Mouse (Mus musculus) E14TG2a.4 (cell line): ENCODE results near the gene Olfr993.

Source experiments
- H3K27me3 ChIP-seq: 2 replicates; pipeline ENCODE4 v1.6.1; 2014; ENCODE audit warnings: low read length, control low read depth; ENCODE audit not compliant: insufficient read depth
- H3K36me3 ChIP-seq: 2 replicates; pipeline ENCODE4 v1.6.1; 2014; ENCODE audit warnings: low read length, control low read depth; ENCODE audit not compliant: insufficient read depth
- H3K4me1 ChIP-seq: replicated peaks from 2 replicates; pipeline ENCODE4 v1.6.1; 2014; ENCODE audit warnings: low read depth, low read length, control low read depth
- H3K4me3 ChIP-seq: replicated peaks from 2 replicates; pipeline ENCODE4 v1.5.1; 2014; ENCODE audit warnings: mild to moderate bottlenecking, low read length
- H3K9me3 ChIP-seq: 2 replicates; pipeline ENCODE4 v1.6.1; 2014; ENCODE audit warnings: low read length, control low read depth
- CTCF ChIP-seq: conservative IDR thresholded peaks from 2 replicates; pipeline ENCODE4 v1.5.1; 2014; ENCODE audit warnings: low read length
- NANOG ChIP-seq: IDR thresholded peaks from 2 replicates; pipeline ENCODE4 v1.6.1; 2014; ENCODE audit warnings: borderline replicate concordance, low read length, mixed read lengths
- POU5F1 ChIP-seq: IDR thresholded peaks from 2 replicates; pipeline ENCODE4 v1.6.1; 2014; ENCODE audit warnings: low read length, borderline replicate concordance

Olfr993 gene

GRCm38 (mm10) chr2:85414777-85415176, at the start of gene Olfr993:
Gene Olfr993 (minus strand): TSS chr2:85414877.
- Histone ChIP-seq H3K9me3 (no peaks in the 10 kb centered on the region), H3K27me3 (no peaks in the 10 kb centered on the region), H3K4me3 (no peak within 1 kb of the TSS), H3K36me3 (no peaks in the 10 kb centered on the region), H3K4me1 (no peaks in the 10 kb centered on the region)
- no peak for TF ChIP-seq POU5F1
- TF ChIP-seq NANOG, result no peak
- TF ChIP-seq CTCF, result no peak

- no peaks in the 10 kb centered on the region for H3K4me1 ChIP-seq
- no peak within 1 kb of the TSS for H3K4me3 ChIP-seq
- H3K27me3 ChIP-seq, result no peaks in the 10 kb centered on the region
- TF ChIP-seq NANOG (no peak), POU5F1 (no peak), CTCF (no peak)
- H3K36me3 ChIP-seq, result no peaks in the 10 kb centered on the region
- H3K9me3 ChIP-seq, result no peaks in the 10 kb centered on the region
Observed at GRCm38 (mm10) chr2:85443539-85443938, 28.9 kb upstream of the Olfr993 start, which contains the start of gene Olfr995. Gene Olfr995 (minus strand): TSS chr2:85443639.

- TF ChIP-seq POU5F1 (no peak), CTCF (no peak), NANOG (no peak)
- H3K4me1 ChIP-seq, result no peaks in the 10 kb centered on the region
Observed at GRCm38 (mm10) chr2:85442546-85442945, 27.9 kb upstream of the Olfr993 start.

GRCm38 (mm10) chr2:85436351-85436750, 21.7 kb upstream of the Olfr993 start, which contains the start of gene Olfr994:
Gene Olfr994 (minus strand): TSS chr2:85436451.
- no peak within 1 kb of the TSS for H3K4me3 ChIP-seq
- H3K27me3 ChIP-seq, result no peaks in the 10 kb centered on the region
- no peaks in the 10 kb centered on the region for H3K9me3 ChIP-seq
- H3K36me3 ChIP-seq, result no peaks in the 10 kb centered on the region
- H3K4me1 ChIP-seq, result no peaks in the 10 kb centered on the region
- no peak for TF ChIP-seq CTCF
- no peak for TF ChIP-seq POU5F1
- TF ChIP-seq NANOG, result no peak

More at GRCm38 (mm10) chr2:85442546-85442945, 27.9 kb upstream of the Olfr993 start:
- H3K9me3 ChIP-seq, result no peaks in the 10 kb centered on the region
- H3K27me3 ChIP-seq, result no peaks in the 10 kb centered on the region
- no peak overlapping the region for H3K4me3 ChIP-seq
- H3K36me3 ChIP-seq, result no peaks in the 10 kb centered on the region

- Histone ChIP-seq H3K4me3 (no peak overlapping the region), H3K27me3 (no peaks in the 10 kb centered on the region), H3K4me1 (no peaks in the 10 kb centered on the region), H3K36me3 (no peaks in the 10 kb centered on the region), H3K9me3 (no peaks in the 10 kb centered on the region)
- TF ChIP-seq POU5F1 (no peak), CTCF (no peak), NANOG (no peak)
Observed at GRCm38 (mm10) chr2:85425893-85426292, 11.2 kb upstream of the Olfr993 start.

GRCm38 (mm10) chr2:85409369-85409768, 5.3 kb downstream of the Olfr993 start, which contains the start of gene Olfr992:
Gene Olfr992 (minus strand): TSS chr2:85409469.
- Histone ChIP-seq H3K4me3 (no peak within 1 kb of the TSS), H3K9me3 (no peaks in the 10 kb centered on the region), H3K27me3 (no peaks in the 10 kb centered on the region), H3K36me3 (no peaks in the 10 kb centered on the region), H3K4me1 (no peaks in the 10 kb centered on the region)
- no peak for TF ChIP-seq NANOG
- no peak for TF ChIP-seq POU5F1
- no peak for TF ChIP-seq CTCF
